19 mouse cellular contexts compared by ENCODE assay signal in the genomic region with DNA sequence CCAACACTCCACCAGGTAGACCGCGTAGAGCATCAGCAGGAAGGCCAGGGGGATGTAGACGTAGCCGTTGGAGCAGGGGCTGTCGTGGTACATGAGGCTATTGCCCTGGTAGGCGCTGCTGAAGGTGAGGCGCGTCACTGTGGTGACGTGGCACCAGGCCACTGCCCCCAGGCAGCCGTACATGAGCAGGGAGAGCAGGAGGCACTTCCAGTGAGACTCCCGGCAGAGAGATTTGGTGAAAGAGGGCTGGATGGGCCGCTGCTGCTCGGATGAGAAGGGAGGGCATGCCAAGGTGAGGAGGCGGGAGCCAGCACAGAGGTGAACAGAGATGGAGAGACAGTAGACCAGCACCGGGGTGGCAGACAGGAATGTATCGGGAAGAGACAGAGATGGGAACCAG. TPM values are rescaled to one million over a fixed set of nuclear protein-coding genes. Genes with fewer than 3 reads are reported as not detected.
A peak's percentile ranks its signal among the peaks of the same experiment; 100 is the strongest.
DNase-seq lines count a peak whose midpoint lies in the region; ATAC-seq and TF ChIP-seq lines count a peak whose summit lies in the region.
"Had no signal": no experiment of that assay in that cellular context is flagged by ENCODE, and none has a peak within 500 bp of the region (broad histone marks: within the 10 kb centered on the region; RNA-seq: fewer than 3 reads in every experiment).

No protein-coding gene starts in this region.

- no peak for TF ChIP-seq CTCF in kidney, adult 2 months (conservative IDR thresholded peaks at IDR 0.05; ENCODE audit: insufficient read depth, insufficient read length, low read depth, low read length)

- H3K27me3 ChIP-seq in hindbrain, embryonic 13.5 days, result peaks cover 60% of the 10 kb centered on the region
- peaks cover 51% of the 10 kb centered on the region for H3K27me3 ChIP-seq in hindbrain, embryonic 11.5 days (ENCODE audit: control insufficient read depth, insufficient read depth, low read length)
- peaks cover 5% of the 10 kb centered on the region for H3K27me3 ChIP-seq in kidney, adult 2 months (replicated peaks; ENCODE audit: control insufficient read depth, insufficient read depth, low read length)

- DNase-seq in cerebellum, adult 11 months, result peak; percentile 65
- DNase-seq in cerebellum, postnatal 4 days (ENCODE audit: low spot score in 2 of 2), result no peak
- DNase-seq in hindbrain, embryonic 11.5 days (ENCODE audit: low spot score), result no peak
- peak; percentile 23 for DNase-seq in ZHBTc4 (ENCODE audit: low read depth, low spot score)
- DNase-seq in cerebellum, postnatal 25 days, result peak; percentile 78 to 79
- DNase-seq in kidney, adult 2 months, result no peak
- DNase-seq in B cell, adult 2 months, result no peak
- DNase-seq: adrenal gland, postnatal 36 days; layer of hippocampus, adult 9-11 months; lung, adult 2 months; lung, postnatal 4 days; spleen, adult 18-20 months; thymus, postnatal 36 days had no signal

- peak overlapping the region; percentile 55 for H3K4me2 ChIP-seq in hindbrain, embryonic 13.5 days
- H3K4me2 ChIP-seq in hindbrain, embryonic 11.5 days (replicated peaks; ENCODE audit: low read depth, low read length), result no peak overlapping the region
- H3K4me2 ChIP-seq: embryonic facial prominence, embryonic 13.5 days; limb, embryonic 15.5 days had no signal

- no peak overlapping the region for H3K27ac ChIP-seq in hindbrain, embryonic 13.5 days
- no peak overlapping the region for H3K27ac ChIP-seq in hindbrain, embryonic 11.5 days (ENCODE audit: low read depth, low read length)
- H3K27ac ChIP-seq in kidney, adult 2 months (ENCODE audit: insufficient read depth, low read depth, low read length), result no peak overlapping the region
- H3K27ac ChIP-seq: embryonic facial prominence, embryonic 13.5 days; kidney, postnatal 0 days; limb, embryonic 15.5 days had no signal

- no peak for TF ChIP-seq POLR2A in kidney, adult 2 months (IDR thresholded peaks at IDR 0.05; ENCODE audit: low read depth, low read length)

- no peak for ATAC-seq in hindbrain, embryonic 13.5 days (ENCODE audit: low FRiP score)
- ATAC-seq in hindbrain, embryonic 11.5 days (ENCODE audit: low FRiP score), result no peak
- ATAC-seq: activated CD4-positive, CD25-positive, alpha-beta regulatory T cell, adult 4 months had no signal

- 0 out of 2 replicates have a peak overlapping the region, but pooled peaks have one; percentile 86 for H3K4me3 ChIP-seq in hindbrain, embryonic 13.5 days
- H3K4me3 ChIP-seq in hindbrain, embryonic 11.5 days (ENCODE audit: low read depth, low read length), result no peak overlapping the region
- H3K4me3 ChIP-seq in kidney, adult 2 months (ENCODE audit: insufficient read depth, low read depth, low read length), result no peak overlapping the region
- H3K4me3 ChIP-seq: embryonic facial prominence, embryonic 13.5 days; limb, embryonic 15.5 days had no signal

- H3K9me3 ChIP-seq in hindbrain, embryonic 13.5 days, result no peaks in the 10 kb centered on the region
- H3K9me3 ChIP-seq in hindbrain, embryonic 11.5 days (ENCODE audit: control insufficient read depth, low read length), result no peaks in the 10 kb centered on the region
- H3K9me3 ChIP-seq: embryonic facial prominence, embryonic 13.5 days; limb, embryonic 15.5 days had no signal

- WGBS in hindbrain, embryonic 13.5 days, result 67% methylated on average over 16 of the region's 16 CpGs
- WGBS in hindbrain, embryonic 11.5 days, result 65% methylated on average over 16 of the region's 16 CpGs
- WGBS in kidney, adult 2 months, result 76% methylated on average over 16 of the region's 16 CpGs

- peaks cover 28% of the 10 kb centered on the region for H3K36me3 ChIP-seq in hindbrain, embryonic 13.5 days
- H3K36me3 ChIP-seq in hindbrain, embryonic 11.5 days (ENCODE audit: control insufficient read depth, insufficient read depth, low read length), result no peaks in the 10 kb centered on the region
- H3K36me3 ChIP-seq in kidney, adult 2 months (ENCODE audit: control insufficient read depth, insufficient read depth, low read length), result no peaks in the 10 kb centered on the region

- 0 out of 2 replicates have a peak overlapping the region, but pooled peaks have one; percentile 58 for H3K9ac ChIP-seq in hindbrain, embryonic 13.5 days
- H3K9ac ChIP-seq in hindbrain, embryonic 11.5 days (ENCODE audit: low read depth, low read length), result no peak overlapping the region
- H3K9ac ChIP-seq: embryonic facial prominence, embryonic 13.5 days; limb, embryonic 15.5 days had no signal

- peaks cover 63% of the 10 kb centered on the region for H3K4me1 ChIP-seq in hindbrain, embryonic 13.5 days (replicated peaks)
- H3K4me1 ChIP-seq in hindbrain, embryonic 11.5 days (replicated peaks; ENCODE audit: control insufficient read depth, insufficient read depth, low read length), result peaks cover 22% of the 10 kb centered on the region
- no peaks in the 10 kb centered on the region for H3K4me1 ChIP-seq in kidney, adult 2 months (ENCODE audit: control insufficient read depth, insufficient read depth, low read length)

RNA-seq across cellular contexts. Expression of a gene that starts 2.5 kb away (rescaled TPM):
- 26.6 and 27.3 TPM in 2 replicates for polyA plus RNA-seq in hindbrain, embryonic 13.5 days (2015; fragmentation: Nextera tagmentation; extraction: Ambion mirVana)
- polyA plus RNA-seq in hindbrain, embryonic 11.5 days (2014; fragmentation: Nextera tagmentation; extraction: Ambion mirVana), result 4.7 and 5.6 TPM in 2 replicates
- polyA plus RNA-seq in kidney, adult 2 months (2012; rRNA removed), result 1.9 and 2.1 TPM in 2 replicates
- polyA plus RNA-seq: activated CD4-positive, CD25-positive, alpha-beta regulatory T cell, adult 4 months had no signal

RNA-seq across cellular contexts. Expression of a gene that starts 8.6 kb away (rescaled TPM):
- 5.6 and 6.5 TPM in 2 replicates for polyA plus RNA-seq in hindbrain, embryonic 13.5 days (2015; fragmentation: Nextera tagmentation; extraction: Ambion mirVana)
- 5.6 and 9.0 TPM in 2 replicates for polyA plus RNA-seq in hindbrain, embryonic 11.5 days (2014; fragmentation: Nextera tagmentation; extraction: Ambion mirVana)
- polyA plus RNA-seq in kidney, adult 2 months (2012; rRNA removed), result 4.3 and 5.8 TPM in 2 replicates

RNA-seq across cellular contexts. Expression of a gene that starts 16.7 kb away (rescaled TPM):
- polyA plus RNA-seq in hindbrain, embryonic 13.5 days (2015; fragmentation: Nextera tagmentation; extraction: Ambion mirVana), result 86.5 and 91.1 TPM in 2 replicates
- 89.9 and 91.5 TPM in 2 replicates for polyA plus RNA-seq in hindbrain, embryonic 11.5 days (2014; fragmentation: Nextera tagmentation; extraction: Ambion mirVana)
- polyA plus RNA-seq in kidney, adult 2 months (2012; rRNA removed), result 75.5 and 96.1 TPM in 2 replicates

RNA-seq across cellular contexts. Expression of a gene that starts 23.7 kb away (rescaled TPM):
- 3.0 TPM in 2 replicates for polyA plus RNA-seq in hindbrain, embryonic 13.5 days (2015; fragmentation: Nextera tagmentation; extraction: Ambion mirVana)
- 2.0 and 2.5 TPM in 2 replicates for polyA plus RNA-seq in hindbrain, embryonic 11.5 days (2014; fragmentation: Nextera tagmentation; extraction: Ambion mirVana)
- 0.08 and 0.09 TPM in 2 replicates for polyA plus RNA-seq in kidney, adult 2 months (2012; rRNA removed)
- polyA plus RNA-seq: activated CD4-positive, CD25-positive, alpha-beta regulatory T cell, adult 4 months; heart, postnatal 0 days had no signal

RNA-seq across cellular contexts. Expression of a gene that starts 26.1 kb away (rescaled TPM):
- polyA plus RNA-seq in hindbrain, embryonic 13.5 days (2015; fragmentation: Nextera tagmentation; extraction: Ambion mirVana), result 1,593 and 1,619 TPM in 2 replicates
- polyA plus RNA-seq in hindbrain, embryonic 11.5 days (2014; fragmentation: Nextera tagmentation; extraction: Ambion mirVana), result 1,644 and 1,674 TPM in 2 replicates
- polyA plus RNA-seq in kidney, adult 2 months (2012; rRNA removed), result 369 and 408 TPM in 2 replicates

Comparison
In these comparisons a context has a peak if more than half of its experiments do, and no peak if none do; other contexts are left out.
1. DNase-seq: peak in cerebellum, adult 11 months (single experiment), ZHBTc4 (single experiment) and cerebellum, postnatal 25 days (2 of 2); none in cerebellum, postnatal 4 days (0 of 2), hindbrain, embryonic 11.5 days (single experiment), kidney, adult 2 months (single experiment) and B cell, adult 2 months (0 of 2).